Comparison of ENCODE assay signal across 8 mouse cellular contexts in genomic region chr13:92733741-92734140, GRCm38 (mm10).
DNase-seq lines count a peak whose midpoint lies in the region; ATAC-seq and TF ChIP-seq lines count a peak whose summit lies in the region.

No protein-coding gene starts in this region.

- H3K27me3 ChIP-seq in liver, embryonic 14.5 days (ENCODE audit: control insufficient read depth, insufficient read depth, low read length) = no peaks in the 10 kb centered on the region
- no peaks in the 10 kb centered on the region for H3K27me3 ChIP-seq in kidney, embryonic 14.5 days (ENCODE audit: control insufficient read depth, insufficient read depth, low read length)

- ATAC-seq in cerebellum, adult (ENCODE audit: insufficient number of reproducible peaks, low FRiP score, low TSS enrichment) = 0 out of 2 replicates have a peak, but pooled peaks have one; percentile 18
- ATAC-seq in liver, embryonic 14.5 days (ENCODE audit: insufficient read depth) = no peak
- ATAC-seq in kidney, embryonic 14.5 days (ENCODE audit: low FRiP score, low TSS enrichment) = no peak

- DNase-seq in layer of hippocampus, adult 9-11 months = peak; percentile 42
- DNase-seq in layer of hippocampus, adult 2 months (ENCODE audit: low spot score in 2 of 2) = no peak
- DNase-seq in cerebellum, postnatal 4 days (ENCODE audit: low spot score in 2 of 2) = peak; percentile 31 to 89
- no peak for DNase-seq in liver, embryonic 14.5 days (ENCODE audit: low read depth in 3 of 3, low spot score in 3 of 3)
- DNase-seq in kidney, adult 18-20 months = no peak
- DNase-seq in lung, postnatal 4 days = no peak

- no peaks in the 10 kb centered on the region for H3K4me1 ChIP-seq in liver, embryonic 14.5 days (replicated peaks; ENCODE audit: control insufficient read depth in 2 of 2, insufficient read depth in 2 of 2, low read length in 1 of 2)
- H3K4me1 ChIP-seq in kidney, embryonic 14.5 days (ENCODE audit: control insufficient read depth, insufficient read depth, low read length) = no peaks in the 10 kb centered on the region; the same call in 1 of the 2 replicates

- H3K36me3 ChIP-seq in liver, embryonic 14.5 days (replicated peaks; ENCODE audit: control insufficient read depth, insufficient read depth, low read depth) = no peaks in the 10 kb centered on the region
- H3K36me3 ChIP-seq in kidney, embryonic 14.5 days (ENCODE audit: control insufficient read depth, insufficient read depth, low read length) = no peaks in the 10 kb centered on the region

- 76% methylated on average over 11 of the region's 11 CpGs for WGBS in liver, embryonic 14.5 days (ENCODE audit: insufficient replicate concordance)
- 87% methylated on average over 11 of the region's 11 CpGs for WGBS in kidney, embryonic 14.5 days

- TF ChIP-seq CTCF in layer of hippocampus, adult 2 months (conservative IDR thresholded peaks at IDR 0.05) = no peak
- no peak for TF ChIP-seq CTCF in liver, embryonic 14.5 days (IDR thresholded peaks at IDR 0.05; ENCODE audit: low read depth)

- H3K4me2 ChIP-seq in liver, embryonic 14.5 days (ENCODE audit: low read depth) = peak overlapping the region; percentile 8; the same call in 1 of the 2 replicates
- H3K4me2 ChIP-seq in kidney, embryonic 14.5 days (replicated peaks; ENCODE audit: low read depth, low read length) = no peak overlapping the region

- no peak overlapping the region; the same call in 1 of the 2 replicates for H3K9ac ChIP-seq in liver, embryonic 14.5 days (replicated peaks)
- no peak overlapping the region for H3K9ac ChIP-seq in kidney, embryonic 14.5 days (ENCODE audit: low read depth, low read length)

- H3K4me3 ChIP-seq in layer of hippocampus, adult 2 months = no peak overlapping the region; the same call in 1 of the 2 replicates
- no peak overlapping the region for H3K4me3 ChIP-seq in liver, embryonic 14.5 days (ENCODE audit: insufficient read depth in 1 of 2, low read depth in 2 of 2, low read length in 2 of 2)
- no peak overlapping the region for H3K4me3 ChIP-seq in kidney, embryonic 14.5 days (ENCODE audit: low read length)

- TF ChIP-seq EP300 in liver, embryonic 14.5 days (IDR thresholded peaks at IDR 0.05; ENCODE audit: low read depth) = no peak

- H3K9me3 ChIP-seq in liver, embryonic 14.5 days (ENCODE audit: control insufficient read depth, low read length) = no peaks in the 10 kb centered on the region
- H3K9me3 ChIP-seq in kidney, embryonic 14.5 days (ENCODE audit: control insufficient read depth, low read length) = no peaks in the 10 kb centered on the region

- no peak overlapping the region for H3K27ac ChIP-seq in layer of hippocampus, adult 2 months
- H3K27ac ChIP-seq in liver, embryonic 14.5 days = no peak overlapping the region
- no peak overlapping the region for H3K27ac ChIP-seq in kidney, embryonic 14.5 days (ENCODE audit: low read depth, low read length)

Comparison
In these comparisons a context has a peak if more than half of its experiments do, and no peak if none do; other contexts are left out.
1. DNase-seq: peak in layer of hippocampus, adult 9-11 months (single experiment) and cerebellum, postnatal 4 days (2 of 2); none in layer of hippocampus, adult 2 months (0 of 2), liver, embryonic 14.5 days (0 of 3), kidney, adult 18-20 months (single experiment) and lung, postnatal 4 days (0 of 2).